Mouse (Mus musculus): ENCODE results near the gene Tgm1. TPM values are rescaled to one million over a fixed set of nuclear protein-coding genes. Genes with fewer than 3 reads are reported as not detected.

Tgm1 gene
- polyA plus RNA-seq, 1 experiment from 2014 or later = 79.0 TPM

DNA sequence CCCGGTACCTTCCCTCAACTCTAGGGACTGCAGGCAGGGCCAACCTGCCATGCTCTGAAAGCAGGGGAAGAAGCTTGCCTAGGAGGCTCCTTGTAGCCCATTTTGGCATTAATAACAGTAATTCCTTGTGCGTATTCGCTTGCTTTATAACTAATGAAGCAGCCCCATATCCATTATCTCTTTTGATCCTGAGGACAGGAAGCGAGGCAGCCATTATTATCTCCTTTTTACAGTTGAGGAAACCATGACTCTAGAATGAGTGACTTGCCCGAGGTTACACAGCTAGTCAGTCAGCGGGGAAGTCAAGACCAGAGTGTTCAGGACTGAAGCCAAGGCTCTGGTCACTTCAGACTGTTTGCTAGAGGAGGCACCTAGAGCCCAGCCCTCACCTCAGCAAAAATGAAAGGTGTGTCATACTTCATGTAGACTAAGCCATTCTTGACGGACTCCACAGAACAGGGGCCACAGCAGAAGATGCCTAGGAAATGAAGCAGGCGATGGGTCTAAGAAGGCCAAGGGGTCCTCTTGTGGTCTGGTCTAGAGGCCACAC, 7.6 kb downstream of the Tgm1 start:
- ATAC-seq (ENCODE audit: low FRiP score, low TSS enrichment) = peak; percentile 75
- Histone ChIP-seq H3K9ac (ENCODE audit: low read length) (no peak overlapping the region), H3K9me3 (ENCODE audit: control insufficient read depth, low read length) (no peaks in the 10 kb centered on the region), H3K27ac (replicated peaks) (0 out of 2 replicates have a peak overlapping the region, but pooled peaks have one; percentile 18), H3K27me3 (ENCODE audit: control insufficient read depth, insufficient read depth, low read length) (no peaks in the 10 kb centered on the region), H3K4me3 (ENCODE audit: low read depth, low read length) (no peak overlapping the region), H3K36me3 (ENCODE audit: control insufficient read depth, insufficient read depth, low read length) (no peaks in the 10 kb centered on the region; the same call in 1 of the 2 replicates), H3K4me2 (replicated peaks; ENCODE audit: low read depth) (no peak overlapping the region), H3K4me1 (replicated peaks; ENCODE audit: control insufficient read depth, insufficient read depth) (no peaks in the 10 kb centered on the region)
- WGBS = 77% methylated on average over 8 of the region's 8 CpGs
- DNase-seq (ENCODE audit: low spot score) = peak; percentile 37
- no peak for TF ChIP-seq EP300 (optimal IDR thresholded peaks at IDR 0.05)
- no peak for TF ChIP-seq CTCF (IDR thresholded peaks at IDR 0.05; ENCODE audit: low read depth)

DNA sequence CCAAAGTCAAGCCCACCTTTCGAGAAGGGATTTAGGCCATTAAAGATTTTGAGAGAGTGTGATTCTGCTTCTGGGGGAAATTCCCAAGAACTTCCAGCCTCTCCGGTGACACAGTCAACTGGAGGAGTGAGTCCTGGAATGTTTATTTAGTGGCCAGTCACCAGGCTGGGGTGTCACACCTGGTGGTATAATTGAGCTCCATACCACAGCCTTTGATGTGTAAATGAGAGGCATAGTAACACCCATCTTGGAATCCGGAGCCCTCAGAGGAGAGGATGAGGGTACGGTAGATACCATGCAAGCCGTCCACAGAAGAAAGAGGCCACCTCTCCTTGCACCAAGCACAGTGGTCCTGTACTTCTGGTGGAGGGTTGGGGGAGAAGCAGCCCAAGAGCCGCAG, 11.0 kb downstream of the Tgm1 start:
- Histone ChIP-seq H3K27ac (replicated peaks) (0 out of 2 replicates have a peak overlapping the region, but pooled peaks have one; percentile 9), H3K9ac (ENCODE audit: low read length) (no peak overlapping the region), H3K4me2 (replicated peaks; ENCODE audit: low read depth) (no peak overlapping the region), H3K27me3 (ENCODE audit: control insufficient read depth, insufficient read depth, low read length) (no peaks in the 10 kb centered on the region), H3K4me1 (replicated peaks; ENCODE audit: control insufficient read depth, insufficient read depth) (no peaks in the 10 kb centered on the region), H3K4me3 (ENCODE audit: low read depth, low read length) (no peak overlapping the region), H3K36me3 (ENCODE audit: control insufficient read depth, insufficient read depth, low read length) (no peaks in the 10 kb centered on the region; the same call in 1 of the 2 replicates), H3K9me3 (ENCODE audit: control insufficient read depth, low read length) (no peaks in the 10 kb centered on the region)
- 43% methylated on average over 6 of the region's 6 CpGs for WGBS
- DNase-seq (ENCODE audit: low spot score) (no peak), ATAC-seq (ENCODE audit: low FRiP score, low TSS enrichment) (no peak)
- TF ChIP-seq EP300 (optimal IDR thresholded peaks at IDR 0.05) = no peak
- TF ChIP-seq CTCF (IDR thresholded peaks at IDR 0.05; ENCODE audit: low read depth) = no peak

DNA sequence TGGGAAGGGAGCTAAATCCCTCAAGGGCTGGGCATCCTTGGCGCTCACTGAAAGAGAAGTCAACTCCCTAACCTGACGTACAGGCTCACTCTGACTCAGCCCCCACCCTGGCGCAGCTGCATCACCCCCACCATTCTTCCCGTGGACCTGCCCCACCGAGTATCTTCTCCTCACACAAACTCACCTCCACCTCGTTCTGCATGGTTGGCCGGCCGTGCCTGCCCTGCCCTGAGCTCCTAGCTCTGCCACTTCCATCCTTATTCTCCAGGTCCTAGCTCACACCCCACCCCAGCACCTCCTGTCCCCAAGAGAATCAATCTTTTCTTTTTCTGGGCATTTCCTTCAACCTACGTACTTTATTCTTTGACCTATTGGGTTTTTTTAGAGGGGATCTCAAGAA, 12.6 kb downstream of the Tgm1 start:
- H3K27me3 ChIP-seq (ENCODE audit: control insufficient read depth, insufficient read depth, low read length) = no peaks in the 10 kb centered on the region
- DNase-seq (ENCODE audit: low spot score) (no peak), ATAC-seq (ENCODE audit: low FRiP score, low TSS enrichment) (no peak)
- no peaks in the 10 kb centered on the region for H3K4me1 ChIP-seq (replicated peaks; ENCODE audit: control insufficient read depth, insufficient read depth)
- no peaks in the 10 kb centered on the region for H3K9me3 ChIP-seq (ENCODE audit: control insufficient read depth, low read length)
- H3K27ac ChIP-seq (replicated peaks) = no peak overlapping the region
- no peak overlapping the region for H3K9ac ChIP-seq (ENCODE audit: low read length)
- TF ChIP-seq CTCF (IDR thresholded peaks at IDR 0.05; ENCODE audit: low read depth) (no peak), EP300 (optimal IDR thresholded peaks at IDR 0.05) (no peak)
- WGBS = 47% methylated on average over 9 of the region's 9 CpGs
- H3K36me3 ChIP-seq (ENCODE audit: control insufficient read depth, insufficient read depth, low read length) = no peaks in the 10 kb centered on the region
- no peak overlapping the region for H3K4me2 ChIP-seq (replicated peaks; ENCODE audit: low read depth)
- no peak overlapping the region for H3K4me3 ChIP-seq (ENCODE audit: low read depth, low read length)

DNA sequence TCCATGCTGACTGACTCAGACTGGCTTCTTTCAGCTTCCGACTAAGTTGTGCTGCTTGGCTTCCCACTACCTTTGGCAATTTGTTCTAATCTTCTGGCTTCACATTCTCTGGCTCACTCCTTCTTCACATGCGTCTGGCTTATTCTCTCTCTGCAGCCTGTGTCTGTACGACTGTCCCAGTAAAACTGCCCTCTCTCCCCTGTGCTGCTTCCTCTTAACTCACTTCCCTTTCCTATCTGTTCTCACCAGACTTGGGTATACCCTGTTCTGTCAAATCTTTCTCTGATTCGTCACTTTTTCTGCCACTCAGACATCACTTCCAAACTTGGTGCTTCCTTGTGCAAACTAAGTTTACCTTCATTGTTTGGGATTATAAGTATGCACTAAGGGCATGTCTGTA, 16.5 kb downstream of the Tgm1 start:
- Histone ChIP-seq H3K9me3 (ENCODE audit: control insufficient read depth, low read length) (no peaks in the 10 kb centered on the region), H3K9ac (ENCODE audit: low read length) (no peak overlapping the region), H3K4me1 (replicated peaks; ENCODE audit: control insufficient read depth, insufficient read depth) (no peaks in the 10 kb centered on the region), H3K4me3 (ENCODE audit: low read depth, low read length) (no peak overlapping the region), H3K27ac (replicated peaks) (no peak overlapping the region), H3K4me2 (replicated peaks; ENCODE audit: low read depth) (no peak overlapping the region), H3K27me3 (ENCODE audit: control insufficient read depth, insufficient read depth, low read length) (no peaks in the 10 kb centered on the region), H3K36me3 (ENCODE audit: control insufficient read depth, insufficient read depth, low read length) (no peaks in the 10 kb centered on the region)
- no peak for ATAC-seq (ENCODE audit: low FRiP score, low TSS enrichment)
- no peak for DNase-seq (ENCODE audit: low spot score)
- TF ChIP-seq EP300 (optimal IDR thresholded peaks at IDR 0.05) (no peak), CTCF (IDR thresholded peaks at IDR 0.05; ENCODE audit: low read depth) (no peak)
- 77% methylated on average over 4 of the region's 4 CpGs for WGBS

DNA sequence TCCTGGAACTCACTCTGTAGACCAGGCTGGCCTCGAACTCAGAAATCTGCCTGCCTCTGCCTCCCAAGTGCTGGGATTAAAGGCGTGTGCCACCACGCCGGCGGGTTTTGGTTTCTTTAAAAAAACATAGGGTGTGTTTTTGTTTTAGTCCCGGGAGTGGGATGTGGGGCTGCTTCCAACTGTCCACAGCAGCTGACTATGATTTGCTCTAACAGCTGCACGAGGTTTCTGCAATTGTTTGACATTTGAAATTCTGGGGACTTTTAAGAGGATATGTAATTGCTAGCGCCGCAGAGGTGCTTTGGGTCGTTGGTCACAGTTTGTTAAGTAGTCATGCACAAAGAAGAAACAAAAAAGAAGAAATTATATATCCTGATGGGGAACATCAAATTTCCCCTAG, 24.3 kb downstream of the Tgm1 start:
- ATAC-seq (ENCODE audit: low FRiP score, low TSS enrichment) (no peak), DNase-seq (ENCODE audit: low spot score) (no peak)
- H3K4me3 ChIP-seq (ENCODE audit: low read depth, low read length) = no peak overlapping the region
- H3K4me2 ChIP-seq (replicated peaks; ENCODE audit: low read depth) = no peak overlapping the region
- no peak overlapping the region for H3K9ac ChIP-seq (ENCODE audit: low read length)
- WGBS = 56% methylated on average over 10 of the region's 10 CpGs
- no peaks in the 10 kb centered on the region for H3K27me3 ChIP-seq (ENCODE audit: control insufficient read depth, insufficient read depth, low read length)
- TF ChIP-seq CTCF (IDR thresholded peaks at IDR 0.05; ENCODE audit: low read depth) (no peak), EP300 (optimal IDR thresholded peaks at IDR 0.05) (no peak)
- no peaks in the 10 kb centered on the region for H3K9me3 ChIP-seq (ENCODE audit: control insufficient read depth, low read length)
- H3K27ac ChIP-seq (replicated peaks) = no peak overlapping the region
- H3K4me1 ChIP-seq (replicated peaks; ENCODE audit: control insufficient read depth, insufficient read depth) = no peaks in the 10 kb centered on the region
- no peaks in the 10 kb centered on the region for H3K36me3 ChIP-seq (ENCODE audit: control insufficient read depth, insufficient read depth, low read length)

DNA sequence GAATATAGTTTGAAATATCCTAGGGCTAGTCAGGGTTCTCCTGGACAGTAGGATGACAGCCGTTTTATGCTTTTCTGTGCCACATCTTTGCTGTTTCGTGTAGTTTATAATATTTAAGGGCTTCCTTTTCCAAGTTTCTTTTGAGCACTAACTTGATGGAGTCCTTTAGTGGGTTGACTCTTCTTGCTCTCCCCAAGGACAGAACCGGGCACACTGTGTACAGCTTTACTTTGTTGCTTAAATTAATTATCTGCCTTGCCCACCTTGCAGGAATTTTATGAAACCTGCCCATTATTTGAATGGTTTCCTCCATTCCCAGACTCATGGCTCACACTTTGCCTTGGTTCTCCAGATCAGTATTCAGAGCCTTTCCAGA, 31.6 kb downstream of the Tgm1 start:
- no peaks in the 10 kb centered on the region for H3K27me3 ChIP-seq (ENCODE audit: control insufficient read depth, insufficient read depth, low read length)
- peak overlapping the region; percentile 83 for H3K4me2 ChIP-seq (replicated peaks; ENCODE audit: low read depth)
- TF ChIP-seq CTCF (IDR thresholded peaks at IDR 0.05; ENCODE audit: low read depth) (no peak), EP300 (optimal IDR thresholded peaks at IDR 0.05) (no peak)
- H3K27ac ChIP-seq (replicated peaks) = peak overlapping the region; percentile 90
- H3K4me3 ChIP-seq (ENCODE audit: low read depth, low read length) = peak overlapping the region; percentile 76
- H3K9ac ChIP-seq (ENCODE audit: low read length) = peak overlapping the region; percentile 43; the same call in 1 of the 2 replicates
- 9% methylated on average over 3 of the region's 3 CpGs for WGBS
- DNase-seq (ENCODE audit: low spot score) (no peak), ATAC-seq (ENCODE audit: low FRiP score, low TSS enrichment) (no peak)
- no peaks in the 10 kb centered on the region for H3K4me1 ChIP-seq (replicated peaks; ENCODE audit: control insufficient read depth, insufficient read depth)
- H3K9me3 ChIP-seq (ENCODE audit: control insufficient read depth, low read length) = no peaks in the 10 kb centered on the region
- H3K36me3 ChIP-seq (ENCODE audit: control insufficient read depth, insufficient read depth, low read length) = peaks cover 11% of the 10 kb centered on the region
